Mouse (Mus musculus) adipocyte (in vitro differentiated cells): ENCODE measurements around the gene Comt.

ENCODE experiments used
- DNase-seq: peaks from one replicate; pipeline ENCODE4 v3.0.0-alpha.2; 2016; ENCODE audit warnings: low spot score

Gene Comt

DNA sequence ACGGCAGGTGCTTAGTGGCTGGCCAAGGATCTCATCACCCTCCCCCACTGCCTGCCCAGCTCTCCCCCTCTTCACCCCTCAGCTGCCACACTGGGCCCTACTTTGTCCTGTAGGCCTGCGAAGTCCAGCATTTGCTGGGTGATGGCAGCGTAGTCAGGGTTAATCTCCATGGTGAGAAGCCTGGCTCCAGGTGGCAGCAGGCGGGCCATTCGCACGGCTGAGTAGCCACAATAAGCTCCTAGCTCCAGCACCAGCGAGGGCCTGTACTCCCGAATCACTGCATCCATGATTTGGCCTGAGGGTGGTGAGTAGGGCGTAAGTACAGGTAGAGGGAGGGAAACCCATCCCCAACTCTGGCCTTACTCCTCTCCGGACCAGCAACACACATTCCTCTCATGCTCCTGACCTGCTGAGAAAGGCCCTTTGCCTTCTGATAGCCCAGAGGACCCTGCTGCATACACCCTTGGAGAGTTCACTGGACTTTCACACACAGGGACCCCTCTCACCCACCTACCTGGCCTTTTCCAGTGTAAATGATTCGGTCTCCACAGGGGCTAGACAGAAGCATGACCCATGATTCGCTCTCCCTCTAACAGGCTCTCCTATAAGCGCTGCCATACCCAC is 15.5 kb downstream of the Comt start:
- no peak for DNase-seq

- no peak for DNase-seq
These were observed 16.2 kb downstream of the Comt start for GRCm38 (mm10) chr16:18410418-18410817.

- peak; percentile 45 for DNase-seq
These were observed 16.9 kb downstream of the Comt start for GRCm38 (mm10) chr16:18409776-18410175.

GRCm38 (mm10) chr16:18407912-18408311 is 18.7 kb downstream of the Comt start:
- peak; percentile 31 for DNase-seq

GRCm38 (mm10) chr16:18406293-18406692 is 20.4 kb downstream of the Comt start:
- peak; percentile 89 for DNase-seq

DNA sequence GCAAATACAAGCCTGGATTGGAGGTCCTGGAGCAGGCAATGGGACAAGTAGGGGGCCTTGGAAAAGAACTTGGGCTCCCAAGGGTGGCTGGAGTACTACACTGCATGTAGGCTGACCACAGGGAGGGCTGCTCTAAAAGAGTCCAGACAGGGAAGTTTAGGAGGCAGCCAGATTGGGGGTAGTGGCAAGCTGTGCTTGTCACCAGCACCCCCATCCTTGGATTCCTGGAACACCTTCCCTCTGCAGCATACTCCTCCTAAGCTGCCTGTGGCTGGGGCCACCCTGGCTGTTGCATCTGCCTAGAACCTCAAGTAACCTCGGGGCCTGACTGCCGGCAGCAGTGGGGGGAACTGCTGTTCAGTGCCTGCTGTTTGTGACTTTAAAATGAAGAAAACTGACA is 20.8 kb downstream of the Comt start:
- DNase-seq = no peak

GRCm38 (mm10) chr16:18405091-18405854 is 21.4 kb downstream of the Comt start:
- no peak for DNase-seq

GRCm38 (mm10) chr16:18403285-18403684 is 23.4 kb downstream of the Comt start:
- no peak for DNase-seq

DNA sequence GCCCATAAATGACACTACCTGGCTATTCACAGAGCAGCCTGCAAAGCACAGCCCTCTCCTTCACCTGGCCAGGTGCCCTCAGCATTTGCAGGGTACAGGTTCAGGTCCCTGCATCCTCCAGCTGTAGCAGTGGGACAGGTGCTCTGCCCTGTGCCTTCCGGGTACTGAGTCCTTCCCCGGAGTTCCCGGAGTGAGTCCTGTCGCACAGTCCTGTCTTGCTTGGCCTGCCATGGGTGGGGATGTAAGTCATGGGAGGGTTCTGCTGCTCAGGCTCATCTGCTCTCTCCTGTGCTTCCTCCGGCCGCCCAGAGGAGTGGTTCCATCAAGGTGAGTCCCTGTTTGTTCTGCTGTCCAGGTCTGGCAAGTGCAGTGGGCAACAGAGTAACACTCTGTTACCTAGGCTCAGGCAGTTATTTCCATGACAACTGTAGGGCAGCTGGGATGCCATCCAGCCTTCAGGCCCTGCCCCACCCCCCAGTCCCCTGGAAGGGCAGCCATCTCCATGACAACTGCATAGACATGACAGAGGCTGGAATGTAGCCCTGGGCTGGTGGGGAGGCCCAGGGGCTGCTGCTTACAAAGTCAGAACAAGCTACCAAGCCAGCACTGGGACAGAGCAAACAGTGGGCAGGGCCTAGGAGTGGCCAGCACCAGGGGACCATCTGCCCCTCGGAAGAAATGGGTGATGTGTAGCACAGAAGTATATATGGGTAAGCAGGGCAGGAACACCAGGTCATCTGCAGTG is 26.0 kb downstream of the Comt start:
- no peak for DNase-seq

- DNase-seq = no peak
These were observed 26.6 kb downstream of the Comt start for GRCm38 (mm10) chr16:18400028-18400427.

- no peak for DNase-seq
These were observed 29.6 kb downstream of the Comt start for GRCm38 (mm10) chr16:18396791-18397621.

DNA sequence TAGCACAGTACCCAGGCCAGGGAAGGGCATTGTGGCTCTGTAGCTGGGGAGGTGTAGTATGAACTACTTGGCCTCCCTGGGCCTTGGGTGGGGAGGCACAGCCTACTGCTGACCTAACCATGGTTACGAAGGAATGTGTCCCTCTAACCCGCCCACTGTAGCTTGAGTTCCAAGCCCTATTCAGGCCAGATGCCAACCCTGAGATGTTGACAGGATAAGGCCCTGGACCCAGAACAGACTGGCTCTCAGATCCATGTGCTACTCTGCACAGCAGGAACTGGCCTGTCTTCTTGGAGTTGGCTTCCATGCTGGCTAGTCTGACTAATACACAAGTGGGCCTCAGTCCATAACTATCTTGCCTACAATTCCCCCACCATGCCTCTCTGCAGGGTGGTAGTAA is 30.5 kb downstream of the Comt start:
- peak; percentile 98 for DNase-seq

GRCm38 (mm10) chr16:18395620-18396036 is 31.0 kb downstream of the Comt start:
- DNase-seq = no peak

DNA sequence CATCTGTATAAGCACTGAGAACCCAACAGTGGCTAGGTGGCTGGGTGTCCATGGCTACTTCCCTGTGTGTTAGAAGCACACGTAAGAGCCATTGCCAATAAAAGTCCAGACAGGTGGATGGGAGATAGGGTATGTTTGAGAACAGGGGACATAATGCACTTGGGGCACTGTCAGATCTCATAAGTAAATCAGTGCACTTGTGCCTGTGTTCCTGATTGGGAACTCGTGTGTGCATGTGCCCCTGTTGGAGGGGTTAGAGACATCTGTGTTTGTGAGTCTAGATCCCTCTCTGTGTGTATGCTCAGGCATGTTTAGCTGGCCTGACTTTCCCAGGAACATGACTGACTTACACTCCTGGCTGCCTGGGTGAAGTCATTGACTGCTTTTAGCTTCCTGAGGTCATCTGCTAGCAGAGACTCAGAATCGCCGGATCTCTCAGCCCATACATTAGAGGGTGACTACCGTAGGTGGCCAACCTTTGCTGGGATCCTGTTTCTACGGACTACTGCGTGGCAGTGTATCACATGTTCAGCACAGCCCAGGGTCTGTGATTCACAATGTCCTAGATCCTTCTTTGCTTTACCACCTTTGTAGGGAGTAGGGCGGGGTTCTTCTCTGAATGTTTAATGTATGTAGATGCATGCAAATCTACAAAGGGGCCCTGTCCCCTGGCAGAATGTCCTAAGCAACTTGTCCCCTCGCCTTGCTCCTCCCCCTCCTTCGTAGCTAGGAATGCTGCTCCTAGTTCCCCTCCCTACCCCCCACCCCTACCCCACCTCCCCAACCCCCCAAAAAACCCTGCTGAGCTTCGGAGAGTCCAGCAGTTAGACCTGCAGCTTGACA is 31.7 kb downstream of the Comt start:
- no peak for DNase-seq

- DNase-seq = no peak
These were observed 32.6 kb downstream of the Comt start for GRCm38 (mm10) chr16:18394056-18394455.

- no peak for DNase-seq
These were observed 33.1 kb downstream of the Comt start for GRCm38 (mm10) chr16:18393595-18393994.

- DNase-seq = no peak
These were observed 33.9 kb downstream of the Comt start for GRCm38 (mm10) chr16:18392469-18393426.

GRCm38 (mm10) chr16:18391728-18392127 is 34.9 kb downstream of the Comt start:
- no peak for DNase-seq

- DNase-seq = no peak
These were observed 35.5 kb downstream of the Comt start for GRCm38 (mm10) chr16:18391127-18391526.

GRCm38 (mm10) chr16:18390399-18390798 is 36.3 kb downstream of the Comt start:
- DNase-seq = no peak
